Mouse (Mus musculus): ENCODE measurements around the gene Ywhah.

Ywhah gene

GRCm38 (mm10) chr5:33045316-33045705 lies 26.7 kb downstream of the Ywhah start:
- DNase-seq (ENCODE audit: low spot score in 2 of 2), result no peak

- DNase-seq (ENCODE audit: low spot score in 2 of 2), result no peak
These were observed 34.4 kb downstream of the Ywhah start for GRCm38 (mm10) chr5:33052849-33053582.

GRCm38 (mm10) chr5:33056126-33056765 lies 37.6 kb downstream of the Ywhah start:
- no peak for DNase-seq (ENCODE audit: low spot score in 2 of 2)

GRCm38 (mm10) chr5:33070071-33070470 lies 51.5 kb downstream of the Ywhah start:
- DNase-seq (ENCODE audit: low spot score in 2 of 2), result no peak

- DNase-seq (ENCODE audit: low spot score in 2 of 2), result no peak
These were observed 58.0 kb downstream of the Ywhah start for GRCm38 (mm10) chr5:33076490-33077191.

All from spleen, postnatal 14 days (tissue).